Mouse (Mus musculus) kidney, adult 9 months (tissue): ENCODE measurements around the gene Cdk4.

Source experiments
- DNase-seq: peaks from one replicate; pipeline ENCODE4 v3.0.0; 2022

Gene Cdk4

DNA sequence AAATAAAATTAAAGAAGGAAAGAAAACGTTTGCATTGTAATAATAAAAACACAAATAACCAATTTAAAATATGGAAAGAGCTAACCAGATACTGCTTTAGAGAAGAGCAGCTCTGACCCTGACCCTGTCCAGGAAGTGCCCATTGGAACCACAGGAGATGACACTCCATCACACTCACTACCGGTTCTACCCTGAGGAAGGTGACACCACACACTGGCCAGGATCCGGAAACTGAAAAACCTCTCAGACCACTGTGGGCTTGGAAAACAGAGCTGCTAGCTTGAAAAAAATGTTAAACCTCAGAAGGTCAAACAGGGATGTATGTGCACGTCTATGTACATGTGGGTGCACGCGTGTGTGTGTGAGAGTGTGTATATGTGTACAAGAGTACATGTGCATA, 37.8 kb downstream of the Cdk4 start:
- DNase-seq, result no peak

DNA sequence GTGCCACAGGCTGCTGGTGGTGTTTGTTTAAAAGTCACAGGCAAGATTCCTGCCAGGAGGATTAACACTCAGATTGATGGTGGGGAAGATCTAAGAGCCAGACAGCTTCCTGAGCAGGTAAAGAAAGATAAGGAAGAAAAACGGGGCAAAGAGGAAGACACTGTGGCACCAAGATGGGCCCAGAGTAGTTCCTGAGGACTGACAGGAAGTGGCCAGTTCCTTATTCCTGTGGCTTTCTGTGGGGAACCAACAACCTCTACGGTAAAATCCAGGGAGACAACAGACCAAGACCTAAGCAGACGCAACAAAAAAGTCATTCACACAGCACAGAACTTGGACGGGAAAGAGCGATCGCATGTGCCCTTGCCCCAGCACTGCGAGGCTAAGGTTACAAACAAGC, 40.3 kb downstream of the Cdk4 start:
- no peak for DNase-seq

DNA sequence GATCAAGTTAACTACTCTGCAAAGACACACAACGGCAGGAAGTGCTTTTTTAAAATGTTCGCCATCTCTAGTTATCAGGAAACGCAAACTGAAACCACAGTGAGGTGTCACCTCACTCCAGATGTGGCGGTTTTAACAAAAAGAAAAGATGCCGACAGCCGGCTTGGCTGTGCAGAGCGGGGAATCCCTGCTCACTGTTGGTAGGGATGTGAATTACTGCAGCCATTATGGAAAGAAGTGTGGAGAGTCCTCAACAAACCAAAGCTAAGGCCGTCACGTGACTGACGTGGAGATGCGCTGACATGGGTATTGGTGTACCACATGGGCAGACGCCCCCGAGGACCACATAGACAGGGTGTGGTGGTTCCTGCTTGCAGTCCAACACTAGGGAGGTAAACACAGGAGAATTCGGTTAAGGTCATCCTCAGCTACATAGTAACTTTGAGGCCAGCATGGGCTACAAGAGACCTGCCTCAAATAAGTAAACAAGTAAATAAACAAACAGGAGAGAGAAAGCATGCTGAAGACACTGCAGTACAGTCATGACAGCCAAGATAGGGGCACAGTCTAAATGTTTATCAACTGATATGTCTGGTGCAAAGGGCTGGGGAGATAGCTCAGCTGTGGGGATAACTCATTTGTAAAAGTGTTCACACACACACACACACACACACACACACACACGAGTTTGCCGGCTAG, 44.4 kb downstream of the Cdk4 start:
- DNase-seq, result no peak

DNA sequence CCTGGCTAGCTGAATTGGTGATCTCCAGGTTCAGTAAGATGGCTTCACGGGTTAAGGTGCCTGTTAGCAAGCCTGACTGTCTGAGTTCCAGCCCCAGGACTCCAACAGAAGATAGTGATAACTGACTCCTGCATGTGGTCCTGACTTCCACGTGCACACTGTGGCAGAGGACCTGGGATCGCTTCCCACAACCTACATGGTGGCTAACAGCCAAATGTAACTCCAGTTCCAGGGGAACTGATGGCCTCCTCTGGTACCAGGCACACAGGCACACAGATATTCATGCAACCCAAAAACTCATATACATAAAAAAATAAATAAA, 44.9 kb downstream of the Cdk4 start:
- no peak for DNase-seq

DNA sequence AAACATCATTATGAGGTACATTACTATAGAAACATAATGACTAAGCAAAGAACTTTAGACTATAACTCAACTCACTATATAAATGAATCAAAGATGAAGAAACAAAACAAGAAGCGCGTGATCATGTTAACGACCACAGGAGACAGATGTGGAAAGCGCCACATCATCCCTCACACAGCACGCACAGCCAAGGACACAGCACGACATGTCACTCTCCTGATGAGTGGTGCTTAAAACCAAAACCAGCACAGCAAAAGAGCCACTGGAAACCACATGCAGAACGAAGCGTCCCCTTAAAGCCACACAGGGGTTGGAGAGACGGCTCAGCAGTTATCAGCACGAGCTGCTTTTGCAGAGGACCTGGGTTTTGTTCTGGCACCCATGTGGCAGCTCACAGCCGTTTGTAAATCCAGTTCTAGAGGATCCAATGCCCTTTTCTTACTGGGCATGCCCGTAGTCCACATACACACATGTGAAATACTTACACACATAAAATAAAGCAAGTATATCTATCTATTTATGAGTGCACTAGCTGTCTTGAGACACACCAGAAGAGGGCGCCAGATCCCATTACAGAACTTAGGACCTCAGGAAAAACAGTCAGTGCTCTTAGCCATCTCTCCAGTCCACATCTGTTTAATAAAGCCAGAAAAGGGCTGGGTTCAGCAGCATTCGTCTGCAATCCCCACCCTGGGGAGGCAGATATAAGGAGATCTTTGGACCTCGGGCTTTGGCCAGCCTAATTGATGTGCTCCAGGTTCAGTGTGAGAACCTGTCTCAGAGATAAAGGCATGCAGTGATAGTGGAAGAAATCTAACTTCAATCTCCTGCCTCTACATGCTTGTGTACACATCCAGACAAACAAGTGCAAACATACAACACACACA, 47.9 kb downstream of the Cdk4 start:
- no peak for DNase-seq

DNA sequence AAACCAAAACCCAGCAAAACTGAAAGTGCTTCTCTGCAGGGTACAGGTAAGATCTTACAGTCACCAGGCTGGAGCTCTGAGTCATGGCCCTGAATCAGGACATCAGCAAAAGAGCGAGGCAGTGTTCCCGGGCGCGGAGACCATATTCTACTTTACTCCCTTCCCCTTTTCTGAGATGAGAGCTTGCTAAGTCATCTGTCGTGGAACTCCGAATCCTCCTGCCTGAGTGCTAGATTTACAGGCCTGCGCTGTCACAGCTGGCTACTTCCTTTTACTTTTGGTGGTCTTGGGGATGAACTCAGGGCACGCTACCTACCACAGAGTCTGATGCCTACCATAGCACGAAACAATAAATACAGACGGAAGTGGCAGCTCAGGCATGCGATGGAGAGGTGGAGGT, 51.1 kb downstream of the Cdk4 start:
- no peak for DNase-seq

DNA sequence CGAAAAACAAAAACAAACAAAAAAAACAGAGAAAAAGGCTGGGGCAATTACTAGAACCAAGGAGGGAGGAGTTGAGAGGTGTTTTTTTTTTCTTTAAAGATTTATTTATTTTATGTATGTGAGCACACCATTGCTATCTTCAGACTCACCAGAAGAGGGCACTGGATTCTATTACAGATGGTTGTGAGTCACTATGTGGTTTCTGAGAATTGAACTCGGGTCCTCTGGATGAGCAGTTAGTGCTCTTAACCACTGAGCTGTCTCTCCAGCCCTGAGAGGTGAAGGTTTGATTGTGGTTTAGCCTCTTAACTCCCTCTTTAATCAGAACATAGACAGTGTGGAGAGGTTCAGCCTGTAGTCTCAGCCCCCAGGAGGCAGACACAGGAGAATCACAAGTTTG, 51.7 kb downstream of the Cdk4 start:
- no peak for DNase-seq
